Mouse (Mus musculus) cerebellum, adult 8-10 months (tissue): ENCODE measurements around the gene Btnl2.

Source experiments
- DNase-seq: peaks from one replicate; pipeline ENCODE4 v3.0.0; 2022

Btnl2 gene

GRCm38 (mm10) chr17:34349429-34349828 is 5.2 kb upstream of the Btnl2 start:
- peak; percentile 59 for DNase-seq

- no peak for DNase-seq
Measured at GRCm38 (mm10) chr17:34354940-34355339, 318 bp downstream of the Btnl2 start.

- DNase-seq, result no peak
Measured at GRCm38 (mm10) chr17:34362954-34363546, 8.4 kb downstream of the Btnl2 start.

GRCm38 (mm10) chr17:34363676-34364310 is 9.2 kb downstream of the Btnl2 start:
- DNase-seq, result no peak

- no peak for DNase-seq
Measured at GRCm38 (mm10) chr17:34365031-34365430, 10.4 kb downstream of the Btnl2 start.

GRCm38 (mm10) chr17:34370563-34370962 is 15.9 kb downstream of the Btnl2 start:
- no peak for DNase-seq

GRCm38 (mm10) chr17:34373055-34373709 is 18.6 kb downstream of the Btnl2 start:
- DNase-seq, result no peak

GRCm38 (mm10) chr17:34376847-34377246 is 22.2 kb downstream of the Btnl2 start, which contains the start of gene Btnl1:
Gene Btnl1 (plus strand): TSS chr17:34377132.
- no peak for DNase-seq

GRCm38 (mm10) chr17:34377450-34378209 is 23.0 kb downstream of the Btnl2 start:
- DNase-seq, result no peak

GRCm38 (mm10) chr17:34378716-34379115 is 24.1 kb downstream of the Btnl2 start:
- DNase-seq, result no peak

- DNase-seq, result no peak
Measured at GRCm38 (mm10) chr17:34379451-34379850, 24.8 kb downstream of the Btnl2 start.

GRCm38 (mm10) chr17:34381876-34382275 is 27.3 kb downstream of the Btnl2 start:
- no peak for DNase-seq

GRCm38 (mm10) chr17:34383212-34383611 is 28.6 kb downstream of the Btnl2 start:
- no peak for DNase-seq

GRCm38 (mm10) chr17:34384699-34385098 is 30.1 kb downstream of the Btnl2 start:
- DNase-seq, result no peak

- DNase-seq, result no peak
Measured at GRCm38 (mm10) chr17:34386656-34387055, 32.0 kb downstream of the Btnl2 start.

- DNase-seq, result peak; percentile 17
Measured at GRCm38 (mm10) chr17:34388513-34388912, 33.9 kb downstream of the Btnl2 start.

- no peak for DNase-seq
Measured at GRCm38 (mm10) chr17:34391507-34391906, 36.9 kb downstream of the Btnl2 start.

GRCm38 (mm10) chr17:34392321-34392720 is 37.7 kb downstream of the Btnl2 start:
- no peak for DNase-seq

- DNase-seq, result no peak
Measured at GRCm38 (mm10) chr17:34397357-34397756, 42.7 kb downstream of the Btnl2 start.

- peak; percentile 66 for DNase-seq
Measured at GRCm38 (mm10) chr17:34398058-34398710, 43.6 kb downstream of the Btnl2 start.

GRCm38 (mm10) chr17:34398711-34399393 is 44.2 kb downstream of the Btnl2 start, which contains the start of gene BC051142:
Gene BC051142 (plus strand): TSS chr17:34398820.
- DNase-seq, result peak; percentile 91

- peak; percentile 28 for DNase-seq
Measured at GRCm38 (mm10) chr17:34399394-34399715, 44.7 kb downstream of the Btnl2 start.
